Mouse (Mus musculus) limb, embryonic 12.5 days (tissue): ENCODE data around the gene Rpn1. TPM values are rescaled to one million over a fixed set of nuclear protein-coding genes. Genes with fewer than 3 reads are reported as not detected.

Experiments
- ATAC-seq: fragments of 200-750 bp; cut with Nextera tagmentation; 2 replicates; pipeline ENCODE4 v1.8.0; 2017; ENCODE audit warnings: low read depth, moderate TSS enrichment; ENCODE audit not compliant: insufficient number of reproducible peaks, insufficient read depth, low FRiP score, low TSS enrichment
- H3K27ac ChIP-seq: fragments of 300-500 bp; sonication (generic); 2 replicates; pipeline ENCODE4 v1.5.1; 2016; ENCODE audit warnings: mild to moderate bottlenecking, moderate library complexity
- H3K27me3 ChIP-seq: fragments of 300-500 bp; sonication (generic); 2 replicates; pipeline ENCODE4 v1.6.1; 2016; ENCODE audit warnings: mild to moderate bottlenecking, moderate library complexity
- H3K36me3 ChIP-seq: fragments of 300-500 bp; sonication (generic); 2 replicates; pipeline ENCODE4 v1.6.1; 2016; ENCODE audit warnings: mild to moderate bottlenecking, moderate library complexity
- H3K4me1 ChIP-seq: fragments of 300-500 bp; sonication (generic); replicated peaks from 2 replicates; pipeline ENCODE4 v1.6.1; 2016
- H3K4me2 ChIP-seq: fragments of 300-500 bp; sonication (generic); 2 replicates; pipeline ENCODE4 v1.6.1; 2016; ENCODE audit warnings: mild to moderate bottlenecking, moderate library complexity
- H3K4me3 ChIP-seq: fragments of 300-500 bp; sonication (generic); replicated peaks from 2 replicates; pipeline ENCODE4 v1.5.1; 2016; ENCODE audit warnings: mild to moderate bottlenecking
- H3K9ac ChIP-seq: fragments of 300-500 bp; sonication (generic); replicated peaks from 2 replicates; pipeline ENCODE4 v1.6.1; 2016; ENCODE audit warnings: mild to moderate bottlenecking, moderate library complexity
- H3K9me3 ChIP-seq: fragments of 300-500 bp; sonication (generic); 2 replicates; pipeline ENCODE4 v1.6.1; 2016; ENCODE audit warnings: mild to moderate bottlenecking, moderate library complexity
- WGBS: fragments of 180-500 bp; shearing (Covaris S2); methylation state at CpG from one replicate; pipeline ENCODE4 v1.1.7; 2016; 5-methylcytosine and 5-hydroxymethylcytosine counted together
- polyA plus RNA-seq: library from polyadenylated mRNA; unstranded; fragments of >200 nt; fragmentation: Nextera tagmentation; extraction: Ambion mirVana; gene quantifications from 2 replicates; pipeline ENCODE4 v1.2.1, GENCODE M21; 2016

Rpn1 gene
- polyA plus RNA-seq, 1 experiment from 2014 or later = 337 TPM

GRCm38 (mm10) chr6:88051206-88051605 is 33.1 kb upstream of the Rpn1 start:
- 89% methylated on average over 5 of the region's 5 CpGs for WGBS
- H3K36me3 ChIP-seq = no peaks in the 10 kb centered on the region
- H3K27me3 ChIP-seq = peaks cover 14% of the 10 kb centered on the region; the same call in 1 of the 2 replicates
- ATAC-seq = no peak
- H3K27ac ChIP-seq = no peak overlapping the region
- H3K9ac ChIP-seq = no peak overlapping the region
- no peak overlapping the region for H3K4me3 ChIP-seq
- H3K9me3 ChIP-seq = no peaks in the 10 kb centered on the region
- H3K4me2 ChIP-seq = no peak overlapping the region
- H3K4me1 ChIP-seq = no peaks in the 10 kb centered on the region

GRCm38 (mm10) chr6:88053228-88054080 is 30.8 kb upstream of the Rpn1 start:
- no peak for ATAC-seq
- H3K27ac ChIP-seq = no peak overlapping the region
- WGBS = 68% methylated on average over 11 of the region's 11 CpGs
- H3K4me3 ChIP-seq = no peak overlapping the region
- H3K36me3 ChIP-seq = no peaks in the 10 kb centered on the region
- H3K4me2 ChIP-seq = no peak overlapping the region
- H3K9ac ChIP-seq = no peak overlapping the region
- no peaks in the 10 kb centered on the region for H3K4me1 ChIP-seq
- H3K9me3 ChIP-seq = no peaks in the 10 kb centered on the region
- peaks cover 8% of the 10 kb centered on the region; the same call in 1 of the 2 replicates for H3K27me3 ChIP-seq

GRCm38 (mm10) chr6:88054081-88054835 is 30.0 kb upstream of the Rpn1 start:
- no peak overlapping the region for H3K4me2 ChIP-seq
- ATAC-seq = no peak
- no peaks in the 10 kb centered on the region for H3K36me3 ChIP-seq
- WGBS = 57% methylated on average over 9 of the region's 9 CpGs
- no peak overlapping the region for H3K27ac ChIP-seq
- 0 out of 2 replicates have a peak, but pooled peaks cover 4% of the 10 kb centered on the region for H3K27me3 ChIP-seq
- H3K9me3 ChIP-seq = no peaks in the 10 kb centered on the region
- H3K9ac ChIP-seq = no peak overlapping the region
- H3K4me1 ChIP-seq = no peaks in the 10 kb centered on the region
- H3K4me3 ChIP-seq = no peak overlapping the region

GRCm38 (mm10) chr6:88055663-88056062 is 28.6 kb upstream of the Rpn1 start:
- Histone ChIP-seq H3K27ac (no peak overlapping the region), H3K4me1 (no peaks in the 10 kb centered on the region), H3K9ac (no peak overlapping the region), H3K4me3 (no peak overlapping the region), H3K27me3 (0 out of 2 replicates have a peak, but pooled peaks cover 4% of the 10 kb centered on the region), H3K4me2 (no peak overlapping the region), H3K36me3 (no peaks in the 10 kb centered on the region), H3K9me3 (no peaks in the 10 kb centered on the region)
- no peak for ATAC-seq
- 82% methylated on average over 5 of the region's 5 CpGs for WGBS

- H3K27me3 ChIP-seq = 0 out of 2 replicates have a peak, but pooled peaks cover 4% of the 10 kb centered on the region
- WGBS = 88% methylated on average over 5 of the region's 5 CpGs
- no peaks in the 10 kb centered on the region for H3K9me3 ChIP-seq
- no peak for ATAC-seq
- H3K9ac ChIP-seq = no peak overlapping the region
- no peaks in the 10 kb centered on the region for H3K36me3 ChIP-seq
- H3K4me3 ChIP-seq = no peak overlapping the region
- H3K27ac ChIP-seq = no peak overlapping the region
- no peak overlapping the region for H3K4me2 ChIP-seq
- H3K4me1 ChIP-seq = no peaks in the 10 kb centered on the region
Measured at GRCm38 (mm10) chr6:88056866-88057265, 27.4 kb upstream of the Rpn1 start.

- 82% methylated on average over 5 of the region's 5 CpGs for WGBS
- no peaks in the 10 kb centered on the region for H3K9me3 ChIP-seq
- no peak overlapping the region for H3K9ac ChIP-seq
- no peaks in the 10 kb centered on the region for H3K4me1 ChIP-seq
- no peaks in the 10 kb centered on the region for H3K27me3 ChIP-seq
- H3K4me3 ChIP-seq = no peak overlapping the region
- no peak overlapping the region for H3K4me2 ChIP-seq
- H3K27ac ChIP-seq = no peak overlapping the region
- no peak for ATAC-seq
- no peaks in the 10 kb centered on the region for H3K36me3 ChIP-seq
Measured at GRCm38 (mm10) chr6:88059903-88060302, 24.4 kb upstream of the Rpn1 start.

- Histone ChIP-seq H3K27ac (no peak overlapping the region), H3K36me3 (no peaks in the 10 kb centered on the region), H3K9me3 (no peaks in the 10 kb centered on the region), H3K27me3 (no peaks in the 10 kb centered on the region), H3K4me3 (no peak overlapping the region), H3K4me1 (no peaks in the 10 kb centered on the region), H3K9ac (no peak overlapping the region), H3K4me2 (no peak overlapping the region)
- ATAC-seq = no peak
- 88% methylated on average over 4 of the region's 4 CpGs for WGBS
Measured at GRCm38 (mm10) chr6:88060602-88061001, 23.7 kb upstream of the Rpn1 start.

- no peak for ATAC-seq
- Histone ChIP-seq H3K27ac (no peak overlapping the region), H3K4me1 (no peaks in the 10 kb centered on the region), H3K9ac (no peak overlapping the region), H3K9me3 (no peaks in the 10 kb centered on the region), H3K4me3 (no peak overlapping the region), H3K36me3 (no peaks in the 10 kb centered on the region), H3K27me3 (no peaks in the 10 kb centered on the region), H3K4me2 (no peak overlapping the region)
- 87% methylated on average over 4 of the region's 4 CpGs for WGBS
Measured at GRCm38 (mm10) chr6:88061406-88061805, 22.9 kb upstream of the Rpn1 start.

- H3K4me2 ChIP-seq = no peak overlapping the region
- H3K27ac ChIP-seq = no peak overlapping the region
- no peak for ATAC-seq
- no peak overlapping the region for H3K4me3 ChIP-seq
- WGBS = 80% methylated on average over 4 of the region's 4 CpGs
- H3K36me3 ChIP-seq = no peaks in the 10 kb centered on the region
- H3K27me3 ChIP-seq = no peaks in the 10 kb centered on the region
- no peak overlapping the region for H3K9ac ChIP-seq
- no peaks in the 10 kb centered on the region for H3K4me1 ChIP-seq
- no peaks in the 10 kb centered on the region for H3K9me3 ChIP-seq
Measured at GRCm38 (mm10) chr6:88062398-88062797, 21.9 kb upstream of the Rpn1 start.

GRCm38 (mm10) chr6:88064072-88064642 is 20.1 kb upstream of the Rpn1 start:
- H3K4me2 ChIP-seq = no peak overlapping the region
- H3K9ac ChIP-seq = no peak overlapping the region
- ATAC-seq = no peak
- no peaks in the 10 kb centered on the region for H3K9me3 ChIP-seq
- 84% methylated on average over 3 of the region's 3 CpGs for WGBS
- H3K27me3 ChIP-seq = no peaks in the 10 kb centered on the region
- no peaks in the 10 kb centered on the region for H3K4me1 ChIP-seq
- H3K27ac ChIP-seq = no peak overlapping the region
- no peak overlapping the region for H3K4me3 ChIP-seq
- no peaks in the 10 kb centered on the region for H3K36me3 ChIP-seq

- Histone ChIP-seq H3K4me2 (no peak overlapping the region), H3K9ac (no peak overlapping the region), H3K9me3 (no peaks in the 10 kb centered on the region), H3K27me3 (no peaks in the 10 kb centered on the region; the same call in 1 of the 2 replicates), H3K4me3 (no peak overlapping the region), H3K27ac (no peak overlapping the region), H3K4me1 (no peaks in the 10 kb centered on the region), H3K36me3 (no peaks in the 10 kb centered on the region)
- ATAC-seq = no peak
- WGBS = 65% methylated on average over 4 of the region's 4 CpGs
Measured at GRCm38 (mm10) chr6:88065116-88065515, 19.2 kb upstream of the Rpn1 start.
